Mouse (Mus musculus) naive thymus-derived CD4-positive, alpha-beta T cell, adult 2 months (primary cell): ENCODE measurements around the gene Ms4a4d.
A peak's percentile ranks its signal among the peaks of the same experiment; 100 is the strongest.
"Not testable (repeated sequence)": the region's sequence is repeated elsewhere in the genome, so short reads cannot be mapped to it uniquely, and the experiment has no call there.

Experiments used
- DNase-seq: peaks from one replicate; pipeline ENCODE4 v3.0.0-alpha.2; 2011; ENCODE audit warnings: low read depth

The Ms4a4d gene

DNA sequence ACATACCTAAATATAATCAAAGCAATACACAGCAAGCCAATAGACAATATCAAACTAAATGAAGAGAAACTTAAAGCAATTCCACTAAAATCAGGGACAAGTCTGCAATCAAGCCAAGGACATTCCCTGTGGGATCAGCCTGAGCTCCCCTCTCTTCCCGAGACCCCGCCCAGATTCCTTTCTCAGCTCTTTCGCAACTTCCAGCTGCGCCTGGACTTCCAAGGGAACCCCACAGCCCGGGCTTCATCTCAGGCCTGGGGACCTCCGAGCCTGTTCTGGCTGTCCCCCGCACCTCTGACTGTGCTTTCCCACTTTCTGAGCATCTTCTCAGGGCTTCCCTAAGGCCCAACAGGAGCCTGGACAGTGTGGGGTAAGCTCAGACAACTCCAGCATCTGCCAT is at the start of gene Ms4a4d:
TSS of gene Ms4a4d (plus strand) at position 209 of the 400 bp plus-strand sequence.
- DNase-seq = no peak

DNA sequence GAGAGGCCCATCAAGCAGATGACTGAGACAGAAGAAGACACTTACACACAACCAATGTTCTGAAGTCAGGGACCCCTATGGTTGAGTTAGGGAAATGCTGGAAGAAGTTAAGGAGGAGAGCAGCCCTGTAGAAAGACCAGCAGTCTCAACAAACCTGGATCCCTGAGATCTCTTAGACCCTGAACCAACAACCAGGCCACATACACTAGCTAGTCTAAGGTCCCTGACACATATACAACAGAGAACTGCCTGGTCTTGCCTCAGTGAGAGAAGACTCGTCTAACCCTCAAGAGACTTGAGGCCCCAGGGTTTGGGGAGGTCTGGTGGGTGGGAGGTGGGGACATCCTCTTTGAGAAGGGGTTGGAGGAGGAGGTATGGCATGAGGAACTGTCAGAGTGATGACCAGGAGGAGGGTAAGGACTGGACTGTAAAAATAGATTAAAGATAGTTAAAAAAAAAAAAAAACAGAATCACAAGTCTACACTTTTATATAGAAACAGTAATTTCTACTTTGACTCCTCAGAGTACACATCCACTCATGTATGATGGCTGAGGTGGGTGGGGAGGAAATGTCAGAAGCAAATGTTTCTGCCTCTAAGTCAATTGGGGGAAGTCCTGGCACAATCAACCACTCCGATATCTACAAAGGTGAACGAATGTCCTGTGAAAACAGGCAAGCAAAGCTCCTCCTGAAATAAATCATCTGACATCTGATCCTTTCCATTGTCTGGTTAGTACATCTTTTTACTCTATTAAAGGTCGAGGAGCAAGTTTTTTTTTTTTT is 45.0 kb upstream of the Ms4a4d start:
- DNase-seq = peak; percentile 72

DNA sequence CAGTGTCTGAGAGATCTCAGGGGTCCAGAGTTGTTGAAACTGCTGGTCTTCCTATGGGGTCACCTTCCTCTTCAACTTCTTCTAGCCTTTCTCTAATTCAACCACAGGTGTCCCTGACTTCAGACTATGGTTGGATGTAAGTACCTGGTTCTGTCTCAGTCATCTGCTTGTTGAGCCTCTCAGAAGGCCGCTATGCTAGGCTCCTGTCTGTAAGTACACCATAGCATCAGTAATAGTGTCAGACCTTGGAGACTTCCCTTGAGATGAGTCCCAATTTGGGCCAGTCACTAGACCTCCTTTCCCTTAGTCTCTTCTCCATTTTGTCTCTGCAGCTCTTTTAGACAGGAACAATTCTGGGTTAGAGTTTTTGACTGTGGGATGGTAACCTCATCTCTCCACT is 43.9 kb upstream of the Ms4a4d start:
- peak; percentile 29 for DNase-seq

DNA sequence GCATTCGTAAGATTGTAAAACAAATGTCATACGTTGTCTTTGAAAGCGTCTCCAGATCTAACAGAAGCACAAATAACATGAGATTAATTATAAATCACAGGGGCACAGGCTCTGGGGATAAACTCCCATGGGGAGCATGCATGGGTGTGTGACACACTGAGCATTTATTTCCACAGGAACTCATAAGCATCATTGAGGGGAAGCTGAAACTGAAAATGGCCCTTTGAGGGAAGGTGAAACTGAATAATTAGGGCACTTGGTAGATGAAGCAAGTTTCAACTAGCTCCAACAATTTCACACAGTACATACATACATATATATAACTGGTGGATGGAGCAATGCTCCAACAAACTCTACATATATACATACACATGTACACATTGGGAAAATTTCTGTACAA is 42.1 kb upstream of the Ms4a4d start:
- peak; percentile 68 for DNase-seq

DNA sequence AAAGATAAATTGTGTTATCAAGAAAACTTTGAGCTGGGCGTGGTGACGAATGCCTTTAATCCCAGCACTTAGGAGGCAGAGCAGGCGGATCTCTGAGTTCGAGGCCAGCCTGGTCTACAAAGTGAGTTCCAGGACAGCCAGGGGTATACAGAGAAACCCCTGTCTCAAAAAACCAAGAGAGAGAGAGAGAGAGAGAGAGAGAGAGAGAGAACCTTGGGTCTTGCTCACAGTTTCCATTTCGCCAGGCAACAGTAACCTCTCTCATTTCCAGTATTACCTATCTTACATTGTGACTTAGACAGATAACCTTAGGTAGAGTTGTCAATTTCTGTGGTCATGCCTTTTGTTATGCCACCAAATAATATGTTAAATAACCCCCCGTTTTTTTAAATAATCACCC is 40.2 kb upstream of the Ms4a4d start:
- DNase-seq = peak; percentile 55

DNA sequence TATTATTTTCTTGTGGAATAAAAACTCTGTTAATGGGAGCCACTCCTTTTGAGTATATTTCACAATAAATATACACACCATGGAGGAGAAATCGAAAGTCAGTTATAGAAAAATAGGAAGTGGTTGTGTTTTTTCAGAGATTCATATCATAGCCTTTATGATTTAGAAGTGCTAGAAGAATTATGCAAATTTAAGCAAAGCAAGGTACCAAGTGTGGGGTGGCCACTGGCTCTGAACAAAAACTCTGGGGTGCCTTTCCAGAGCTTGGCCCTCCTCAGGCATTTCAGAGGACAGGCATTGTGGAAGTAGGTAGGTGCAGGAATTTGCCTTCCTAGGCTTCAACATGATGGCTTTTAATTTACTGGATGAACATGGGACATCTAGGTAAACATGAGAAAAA is 39.3 kb upstream of the Ms4a4d start:
- DNase-seq = peak; percentile 61

DNA sequence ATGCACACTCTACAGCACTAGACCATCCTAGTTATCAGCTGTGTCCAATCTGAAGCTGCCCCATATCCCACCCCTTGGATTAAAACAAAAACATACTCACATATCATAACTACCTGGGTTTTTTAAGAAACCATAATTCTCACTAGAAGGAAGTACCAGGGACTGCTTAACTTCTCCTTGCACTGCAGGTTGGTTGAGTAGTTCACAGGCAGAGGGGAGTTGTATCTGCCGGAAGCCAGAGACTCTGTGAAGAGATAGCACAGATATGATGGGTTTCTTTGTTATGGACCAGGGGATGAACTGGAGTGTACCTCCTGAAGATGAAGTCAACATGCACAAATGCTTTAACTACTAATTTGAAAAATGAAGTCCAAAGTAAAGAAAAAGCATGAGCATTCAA is 35.8 kb upstream of the Ms4a4d start:
- peak; percentile 61 for DNase-seq

DNA sequence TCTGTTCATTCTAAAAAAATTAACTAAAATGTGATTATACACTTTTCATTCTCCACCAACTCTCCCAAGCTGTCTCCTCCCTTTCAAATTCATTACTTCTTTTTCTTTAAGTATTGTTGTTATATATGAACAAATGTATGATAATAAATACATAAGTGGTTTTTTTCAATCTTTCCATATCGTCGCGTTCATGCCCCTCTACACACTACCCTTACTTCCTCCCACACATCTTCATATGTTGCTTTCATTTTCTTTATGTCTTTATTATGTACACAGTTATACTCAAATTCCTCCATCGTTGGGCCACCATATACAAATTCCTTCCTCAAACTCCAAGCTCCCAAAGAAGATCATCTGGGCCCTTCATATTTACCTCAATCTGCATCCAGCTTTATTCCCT is 35.3 kb upstream of the Ms4a4d start:
- peak; percentile 60 for DNase-seq

DNA sequence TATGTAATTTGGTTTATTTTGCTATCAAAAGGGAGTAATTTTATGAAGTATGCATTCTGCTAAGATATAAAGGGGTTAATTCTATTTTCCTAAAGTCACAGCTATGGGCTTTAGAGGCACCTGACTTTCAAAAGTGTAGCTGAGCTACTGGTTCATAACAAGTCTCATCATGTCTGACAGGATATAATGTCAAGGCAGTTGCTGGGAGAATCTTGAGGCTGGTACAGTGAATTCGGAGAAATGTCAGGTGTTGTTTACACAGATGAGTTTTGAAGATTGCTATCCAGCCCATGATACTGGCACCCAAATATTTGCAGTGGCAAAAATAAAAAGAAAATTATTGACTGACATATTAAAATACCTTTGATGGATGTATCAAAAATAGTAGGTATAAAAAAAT is 31.7 kb upstream of the Ms4a4d start:
- DNase-seq = peak; percentile 73

DNA sequence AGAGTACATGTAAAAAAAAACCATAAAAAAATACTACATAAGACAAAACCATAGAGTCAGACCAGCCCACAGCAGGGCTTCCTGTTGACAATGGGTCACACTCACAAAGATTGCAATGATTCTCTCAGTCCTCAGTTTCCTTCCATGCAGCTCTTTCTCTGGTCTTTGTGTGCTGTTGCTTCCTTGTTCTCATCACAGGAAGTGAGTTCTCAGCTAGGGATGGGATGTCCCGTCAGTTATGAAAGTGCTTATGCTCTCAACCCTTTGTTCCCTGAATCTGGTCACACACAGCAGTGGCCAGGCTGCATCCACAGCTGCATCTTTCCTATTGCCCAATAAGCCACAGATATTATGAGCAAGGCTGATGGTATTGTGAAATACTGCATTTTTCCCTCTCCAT is 23.1 kb upstream of the Ms4a4d start:
- DNase-seq = peak; percentile 71

DNA sequence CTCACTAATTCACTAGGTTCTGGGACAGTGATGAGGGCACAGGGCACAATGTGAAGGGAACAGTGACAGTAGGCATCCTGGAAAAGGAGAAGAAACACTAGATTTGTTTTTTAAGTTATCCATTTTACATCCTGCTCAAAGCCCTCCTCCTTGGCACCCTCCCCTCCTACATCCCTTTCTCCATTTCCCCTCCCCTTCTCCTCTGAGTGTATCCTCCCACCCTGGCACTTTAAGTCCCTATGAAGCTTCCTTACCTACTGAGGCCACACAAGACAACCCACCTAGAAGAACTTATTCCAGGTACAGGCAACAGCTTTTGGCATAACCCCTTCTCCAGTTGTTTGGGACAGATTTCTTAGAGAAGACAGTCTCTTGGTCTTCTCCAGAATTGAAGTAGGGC is 20.4 kb upstream of the Ms4a4d start, which contains the start of gene Ms4a6b:
TSS of gene Ms4a6b (plus strand) at position 267 of the 400 bp plus-strand sequence.
- DNase-seq = no peak

DNA sequence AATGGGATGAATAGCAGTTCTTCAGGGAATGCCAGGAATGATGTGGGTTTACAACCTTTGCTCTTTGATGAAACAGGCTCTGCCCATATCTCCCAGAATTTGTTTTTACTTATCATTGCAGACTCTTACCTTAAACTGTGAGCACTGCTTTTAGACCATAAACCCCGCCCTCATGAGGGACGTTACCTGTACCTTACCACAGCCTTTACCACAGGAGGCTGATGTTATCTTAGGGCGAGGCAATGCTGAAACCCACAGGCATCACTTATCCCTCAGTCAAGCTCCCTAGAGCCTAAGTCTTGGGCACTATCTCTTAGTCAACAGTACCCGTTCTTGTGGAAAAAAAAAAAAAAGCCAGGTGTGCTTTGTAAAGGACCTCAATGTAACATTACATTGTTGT is 19.8 kb upstream of the Ms4a4d start:
- DNase-seq = peak; percentile 88

DNA sequence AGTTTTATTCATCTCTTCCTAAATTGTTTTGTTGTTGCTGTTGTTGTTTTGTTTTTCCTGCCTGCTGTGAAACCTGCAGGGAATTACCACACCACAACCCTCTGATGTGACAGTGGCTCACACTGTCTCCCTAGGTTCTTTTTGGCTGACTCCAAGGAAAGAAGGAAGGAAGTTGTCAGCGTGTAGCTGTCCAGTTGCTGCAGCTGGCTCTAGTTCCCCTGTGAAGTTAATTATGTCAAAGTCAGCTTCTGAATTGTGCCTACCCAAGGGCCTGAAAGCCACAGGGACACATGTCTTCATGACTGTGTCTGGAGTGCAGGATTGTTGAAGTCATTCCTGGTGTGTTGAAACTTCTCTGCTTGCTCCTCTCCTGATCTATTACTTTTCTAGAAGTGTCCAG is 19.2 kb upstream of the Ms4a4d start:
- not testable (repeated sequence) for DNase-seq

DNA sequence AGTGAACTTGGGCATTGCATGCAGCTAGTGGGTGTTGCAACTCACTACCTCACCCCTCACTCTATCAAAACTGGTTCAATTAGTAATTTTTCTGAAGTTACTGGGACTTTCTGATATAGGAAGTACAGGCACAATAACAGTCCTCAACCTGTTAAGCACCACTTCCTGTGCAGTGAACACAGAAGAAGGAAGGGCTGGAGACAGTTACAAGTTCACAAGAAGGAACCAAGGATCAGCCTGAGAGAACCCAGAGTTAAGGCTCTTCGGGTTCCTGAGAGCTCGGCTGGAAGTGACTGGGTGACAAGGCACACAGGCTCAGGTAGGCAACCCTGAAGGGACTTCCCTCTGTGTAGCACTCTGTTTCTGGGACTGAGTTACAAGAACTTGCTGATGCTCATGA is 18.2 kb upstream of the Ms4a4d start:
- DNase-seq = peak; percentile 71

DNA sequence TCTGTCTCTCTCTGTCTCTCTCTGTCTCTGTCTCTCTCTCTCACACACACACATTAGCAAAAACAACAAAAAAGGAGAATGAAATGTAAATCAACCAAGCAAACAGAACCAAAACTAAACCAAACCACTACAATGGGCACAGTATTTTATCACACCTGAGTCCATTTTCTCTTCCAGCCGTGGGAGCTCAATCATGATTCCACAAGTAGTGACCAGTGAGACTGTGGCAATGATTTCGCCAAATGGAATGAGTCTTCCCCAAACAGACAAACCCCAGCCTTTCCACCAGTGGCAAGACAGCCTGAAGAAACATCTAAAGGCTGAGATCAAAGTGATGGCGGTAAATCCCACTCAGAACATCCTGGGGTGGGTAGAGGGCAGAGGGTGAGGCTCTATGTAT is 16.5 kb upstream of the Ms4a4d start:
- peak; percentile 54 for DNase-seq

DNA sequence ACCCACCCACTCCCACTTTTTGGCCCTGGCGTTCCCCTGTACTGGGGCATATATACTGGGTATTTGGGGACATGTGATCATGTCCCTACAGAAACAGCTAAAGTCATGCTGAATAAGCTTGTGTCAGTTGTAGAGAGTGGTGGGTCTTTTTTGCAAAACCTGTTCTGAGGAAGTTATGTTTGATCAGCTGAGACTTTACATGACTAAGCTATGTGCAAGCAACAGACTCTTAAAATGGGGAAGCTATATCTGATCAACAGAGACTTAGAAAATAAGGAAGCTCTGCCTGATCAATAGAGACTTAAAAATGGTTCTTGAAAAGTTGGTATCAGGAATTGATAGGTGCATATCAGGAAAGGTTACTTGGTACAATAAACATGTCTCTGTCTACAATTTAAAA is 3.2 kb upstream of the Ms4a4d start:
- peak; percentile 40 for DNase-seq

DNA sequence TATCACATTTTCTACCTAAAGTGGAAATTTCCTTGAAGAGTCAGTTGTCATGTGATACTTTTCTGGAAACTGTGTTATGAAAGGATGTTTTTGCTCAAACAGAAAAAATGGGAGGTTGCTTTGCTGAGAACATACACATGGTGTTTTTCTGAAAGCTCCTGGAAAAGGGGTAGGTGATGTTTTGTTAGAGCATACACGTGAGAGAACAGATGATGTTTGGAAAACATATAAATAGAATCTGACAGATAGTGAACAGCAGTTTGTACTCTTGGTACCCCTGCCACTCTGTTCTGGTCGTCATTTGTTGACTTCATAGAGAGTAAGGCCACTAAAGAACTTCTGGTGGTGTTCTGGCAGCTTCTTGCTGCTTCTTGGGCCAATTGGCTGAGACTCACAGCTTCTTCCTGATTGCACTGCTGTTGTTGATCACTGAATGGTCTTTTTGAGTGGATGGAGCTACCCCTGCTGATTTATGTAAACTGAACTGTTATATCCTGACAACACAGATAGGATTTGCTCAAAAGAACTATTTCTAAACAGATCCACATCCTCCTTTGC is 2.6 kb upstream of the Ms4a4d start:
- peak; percentile 64 for DNase-seq

DNA sequence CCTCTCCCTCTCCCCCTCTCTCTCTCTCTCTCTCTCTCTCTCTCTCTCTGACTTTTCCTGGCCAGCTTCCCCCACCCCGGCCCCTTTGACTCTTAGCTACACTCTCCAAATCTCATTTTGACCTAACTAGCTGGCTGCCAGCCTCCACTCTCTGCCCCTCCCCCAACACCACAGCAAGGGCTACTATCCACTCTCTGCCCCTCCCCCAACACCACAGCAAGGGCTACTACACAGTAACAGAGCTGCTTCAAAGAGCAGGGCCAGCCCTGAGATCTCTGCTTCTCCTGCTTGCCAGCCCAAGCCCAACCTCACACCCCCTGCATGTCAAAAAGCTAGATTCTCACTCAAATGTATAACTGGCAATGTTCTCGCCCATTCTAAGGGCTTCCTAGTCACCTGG is 735 bp downstream of the Ms4a4d start:
- peak; percentile 25 for DNase-seq

DNA sequence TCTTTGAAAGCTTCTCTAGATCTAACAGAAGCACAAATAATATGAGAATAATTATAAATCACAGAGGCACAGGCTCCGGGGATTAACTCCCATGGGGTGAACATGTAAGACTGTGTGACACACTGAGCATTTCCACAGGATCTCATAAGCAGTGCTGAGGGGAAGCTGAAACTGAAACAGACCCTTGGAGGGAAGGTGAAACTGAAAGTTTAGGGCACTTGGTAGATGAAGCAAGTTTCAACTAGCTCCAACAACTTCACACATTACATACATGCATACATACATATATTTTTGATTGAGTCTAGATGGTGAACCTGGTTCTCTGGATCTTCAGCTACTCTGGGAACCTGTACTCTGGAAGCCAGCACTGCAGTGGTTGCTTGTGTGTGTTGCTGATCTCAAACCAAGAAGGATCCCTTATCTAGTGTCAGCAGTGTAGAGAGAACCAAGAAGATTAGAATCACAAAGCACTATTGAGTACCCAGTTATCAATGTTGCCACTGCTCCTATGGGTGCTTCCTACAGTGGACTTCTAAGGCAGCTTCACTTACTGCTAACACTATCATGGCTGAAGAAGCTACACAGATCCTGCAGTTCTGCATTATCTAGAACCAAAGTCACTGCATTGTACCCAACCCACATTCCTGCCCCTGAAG is 3.7 kb downstream of the Ms4a4d start:
- peak; percentile 81 for DNase-seq

DNA sequence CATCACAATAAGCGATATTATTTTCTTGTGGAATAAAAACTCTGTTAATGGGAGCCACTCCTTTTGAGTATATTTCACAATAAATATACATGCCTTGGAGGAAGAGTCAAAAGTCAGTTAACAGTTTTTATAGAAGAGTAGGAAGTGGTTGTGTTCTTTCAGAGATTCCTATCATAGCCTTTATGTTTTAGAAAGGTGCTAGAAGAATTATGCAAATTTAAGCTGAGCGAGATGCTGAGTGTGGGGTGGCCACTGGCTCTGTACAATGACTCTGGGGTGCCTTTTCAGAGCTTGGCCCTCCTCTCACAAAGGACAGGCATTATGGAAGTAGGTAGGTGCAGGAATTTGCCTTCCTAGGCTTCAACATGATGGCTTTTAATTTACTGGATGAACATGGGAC is 7.8 kb downstream of the Ms4a4d start:
- DNase-seq = peak; percentile 43

DNA sequence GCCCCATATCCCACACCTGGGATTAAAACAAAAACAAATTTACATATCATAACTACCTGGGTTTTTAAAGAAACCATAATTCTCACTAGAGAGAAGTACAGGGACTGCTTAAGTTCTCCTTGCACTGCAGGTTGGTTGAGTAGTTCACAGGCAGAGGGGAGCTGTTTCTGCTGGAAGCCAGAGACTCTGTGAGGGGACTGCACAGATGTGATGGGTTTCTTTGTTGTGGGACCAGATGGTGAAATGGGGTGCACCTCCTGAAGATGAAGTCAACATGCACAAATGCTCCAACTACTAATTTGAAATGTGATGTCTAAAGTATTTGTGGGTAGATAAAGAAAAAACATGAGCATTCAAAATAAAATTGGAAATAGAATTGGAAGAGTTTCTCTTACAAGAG is 11.3 kb downstream of the Ms4a4d start:
- no peak for DNase-seq

DNA sequence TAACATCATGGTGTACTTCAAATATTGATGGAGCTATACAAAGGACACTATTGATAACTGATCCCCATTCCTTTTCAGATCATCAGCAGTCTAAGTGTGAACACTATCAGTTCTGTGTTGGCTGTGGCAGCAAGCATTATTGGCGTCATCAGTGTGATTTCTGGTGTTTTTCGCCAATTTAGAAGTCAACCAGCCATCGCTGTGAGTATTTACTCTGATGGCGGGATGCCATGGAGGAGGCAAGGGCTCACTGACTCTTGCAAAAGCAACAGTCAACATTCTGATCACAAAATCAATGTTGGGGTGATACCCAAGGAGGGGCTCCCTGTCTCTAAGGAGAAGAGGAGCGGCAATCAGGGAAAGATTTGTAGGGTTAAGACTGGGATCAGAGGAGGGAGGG is 18.1 kb downstream of the Ms4a4d start:
- no peak for DNase-seq

DNA sequence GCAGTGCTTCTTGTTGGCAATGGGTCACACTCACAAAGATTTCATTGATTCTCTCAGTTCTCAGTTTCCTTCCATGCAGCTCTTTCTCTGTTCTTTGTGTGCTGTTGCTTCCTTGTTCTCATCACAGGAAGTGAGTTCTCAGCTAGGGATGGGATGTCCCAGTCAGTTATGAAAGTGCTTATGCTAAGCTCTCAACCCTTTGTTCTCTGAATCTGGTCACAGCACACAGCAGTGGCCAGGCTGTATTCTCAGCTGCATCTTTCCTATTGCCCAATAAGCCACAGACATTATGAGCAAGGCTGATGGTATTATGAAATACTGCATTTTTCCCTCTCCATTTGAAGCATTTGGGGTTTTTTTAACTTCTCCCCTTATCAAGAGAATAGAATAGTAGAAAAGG is 23.0 kb downstream of the Ms4a4d start:
- not testable (repeated sequence) for DNase-seq
